Mouse (Mus musculus) stomach, postnatal 0 days (tissue): ENCODE results near the gene Bloc1s1. TPM values are rescaled to one million over a fixed set of nuclear protein-coding genes. Genes with fewer than 3 reads are reported as not detected.
A peak's percentile ranks its signal among the peaks of the same experiment; 100 is the strongest.

Experiments used
- ATAC-seq: fragments of 200-750 bp; cut with Nextera tagmentation; 2 replicates; pipeline ENCODE4 v1.8.0; 2017; ENCODE audit not compliant: low FRiP score, low TSS enrichment
- DNase-seq: peaks from one replicate; pipeline ENCODE4 v3.0.0-alpha.2; 2016; ENCODE audit warnings: low spot score
- H3K27ac ChIP-seq: fragments of 300-500 bp; sonication (generic); replicated peaks from 2 replicates; pipeline ENCODE4 v1.5.1; 2014; ENCODE audit warnings: mild to moderate bottlenecking, control low read depth
- H3K27me3 ChIP-seq: fragments of 300-500 bp; sonication (generic); 2 replicates; pipeline ENCODE4 v1.6.1; 2014; ENCODE audit warnings: low read length; ENCODE audit not compliant: control insufficient read depth, insufficient read depth
- H3K36me3 ChIP-seq: fragments of 300-500 bp; sonication (generic); 2 replicates; pipeline ENCODE4 v1.6.1; 2014; ENCODE audit warnings: low read length, mixed read lengths; ENCODE audit not compliant: control insufficient read depth, insufficient read depth
- H3K4me1 ChIP-seq: fragments of 300-500 bp; sonication (generic); replicated peaks from 2 replicates; pipeline ENCODE4 v1.6.1; 2014; ENCODE audit warnings: antibody characterized with exemption; ENCODE audit not compliant: control insufficient read depth, insufficient read depth
- H3K4me2 ChIP-seq: fragments of 300-500 bp; sonication (generic); replicated peaks from 2 replicates; pipeline ENCODE4 v1.6.1; 2014; ENCODE audit warnings: low read depth, mild to moderate bottlenecking, control low read depth, moderate library complexity
- H3K4me3 ChIP-seq: fragments of 300-500 bp; sonication (generic); 2 replicates; pipeline ENCODE4 v1.5.1; 2014; ENCODE audit warnings: low read depth, low read length, control low read depth
- H3K9ac ChIP-seq: fragments of 300-500 bp; sonication (generic); 2 replicates; pipeline ENCODE4 v1.6.1; 2014; ENCODE audit warnings: mild to moderate bottlenecking, low read length, control low read depth, mixed read lengths
- H3K9me3 ChIP-seq: fragments of 300-500 bp; sonication (generic); 2 replicates; pipeline ENCODE4 v1.6.1; 2016; ENCODE audit warnings: low read length; ENCODE audit not compliant: control insufficient read depth
- CTCF ChIP-seq: IDR thresholded peaks from 2 replicates; pipeline ENCODE4 v1.5.1; 2016; ENCODE audit warnings: antibody characterized with exemption, low read depth, mild to moderate bottlenecking, moderate library complexity
- EP300 ChIP-seq: optimal IDR thresholded peaks from 2 replicates; pipeline ENCODE3; 2016; ENCODE audit warnings: antibody characterized with exemption
- WGBS: fragments of 180-500 bp; shearing (Covaris S2); extraction: QIAGEN DNeasy Blood & Tissue Kit; methylation state at CpG from one replicate; pipeline ENCODE4 v1.1.7; 2014; 5-methylcytosine and 5-hydroxymethylcytosine counted together
- polyA plus RNA-seq: library from polyadenylated mRNA; unstranded; fragments of >200 nt; fragmentation: Nextera tagmentation; extraction: Ambion mirVana; gene quantifications from 2 replicates; pipeline ENCODE4 v1.2.1, GENCODE M21; 2015

Bloc1s1 gene
- polyA plus RNA-seq, 1 experiment from 2014 or later, result 198 TPM

GRCm38 (mm10) chr10:128910066-128910841 lies 13.6 kb downstream of the Bloc1s1 start:
- peak; percentile 28 for ATAC-seq
- DNase-seq, result peak; percentile 65
- no peak for TF ChIP-seq CTCF
- TF ChIP-seq EP300, result no peak
- peaks cover 4% of the 10 kb centered on the region; the same call in 1 of the 2 replicates for H3K36me3 ChIP-seq
- H3K27me3 ChIP-seq, result no peaks in the 10 kb centered on the region
- WGBS, result 2% methylated on average over 53 of the region's 66 CpGs
- H3K4me1 ChIP-seq, result no peaks in the 10 kb centered on the region
- no peaks in the 10 kb centered on the region for H3K9me3 ChIP-seq
- H3K27ac ChIP-seq, result peak overlapping the region; percentile 97
- H3K4me2 ChIP-seq, result peak overlapping the region; percentile 72
- H3K4me3 ChIP-seq, result peak overlapping the region; percentile 92
- H3K9ac ChIP-seq, result peak overlapping the region; percentile 97

- 0% methylated on average over 25 of the region's 41 CpGs for WGBS
- H3K4me3 ChIP-seq, result peak overlapping the region; percentile 92
- H3K9me3 ChIP-seq, result no peaks in the 10 kb centered on the region
- ATAC-seq, result peak; percentile 85
- no peaks in the 10 kb centered on the region for H3K27me3 ChIP-seq
- H3K4me2 ChIP-seq, result peak overlapping the region; percentile 72
- peaks cover 4% of the 10 kb centered on the region; the same call in 1 of the 2 replicates for H3K36me3 ChIP-seq
- TF ChIP-seq EP300, result no peak
- no peak for TF ChIP-seq CTCF
- no peaks in the 10 kb centered on the region for H3K4me1 ChIP-seq
- peak overlapping the region; percentile 97 for H3K9ac ChIP-seq
- DNase-seq, result peak; percentile 93
- peak overlapping the region; percentile 97 for H3K27ac ChIP-seq
Observed at GRCm38 (mm10) chr10:128909567-128910028, 14.2 kb downstream of the Bloc1s1 start.

GRCm38 (mm10) chr10:128908778-128909448 lies 14.9 kb downstream of the Bloc1s1 start:
- DNase-seq, result peak; percentile 55
- WGBS, result 40% methylated on average over 13 of the region's 13 CpGs
- no peak for TF ChIP-seq CTCF
- TF ChIP-seq EP300, result no peak

GRCm38 (mm10) chr10:128904812-128905211 lies 19.0 kb downstream of the Bloc1s1 start:
- ATAC-seq (no peak), DNase-seq (no peak)
- Histone ChIP-seq H3K9me3 (no peaks in the 10 kb centered on the region), H3K9ac (no peak overlapping the region), H3K27me3 (no peaks in the 10 kb centered on the region), H3K4me1 (no peaks in the 10 kb centered on the region), H3K27ac (no peak overlapping the region), H3K4me2 (no peak overlapping the region), H3K36me3 (no peaks in the 10 kb centered on the region), H3K4me3 (no peak overlapping the region)
- 77% methylated on average over 5 of the region's 5 CpGs for WGBS
- TF ChIP-seq EP300 (no peak), CTCF (no peak)

More at GRCm38 (mm10) chr10:128908778-128909448, 14.9 kb downstream of the Bloc1s1 start:
- Histone ChIP-seq H3K9me3 (no peaks in the 10 kb centered on the region), H3K9ac (peak overlapping the region; percentile 97), H3K4me3 (peak overlapping the region; percentile 92), H3K27ac (peak overlapping the region; percentile 97), H3K27me3 (no peaks in the 10 kb centered on the region), H3K4me2 (peak overlapping the region; percentile 72), H3K36me3 (peaks cover 4% of the 10 kb centered on the region; the same call in 1 of the 2 replicates), H3K4me1 (no peaks in the 10 kb centered on the region)
- peak; percentile 51 for ATAC-seq

GRCm38 (mm10) chr10:128902409-128902988 lies 21.3 kb downstream of the Bloc1s1 start:
- no peak for ATAC-seq
- Histone ChIP-seq H3K4me1 (no peaks in the 10 kb centered on the region), H3K4me2 (no peak overlapping the region), H3K4me3 (no peak overlapping the region), H3K36me3 (no peaks in the 10 kb centered on the region), H3K9me3 (no peaks in the 10 kb centered on the region), H3K27ac (no peak overlapping the region), H3K27me3 (no peaks in the 10 kb centered on the region), H3K9ac (no peak overlapping the region)
- DNase-seq, result no peak
- TF ChIP-seq CTCF, result no peak
- TF ChIP-seq EP300, result no peak
- WGBS, result 72% methylated on average over 3 of the region's 3 CpGs
